Mouse (Mus musculus) kidney, postnatal 25 days (tissue): ENCODE data around the gene Ptgds.
A peak's percentile ranks its signal among the peaks of the same experiment; 100 is the strongest.

Source experiments
- DNase-seq, 2 experiments: peaks; one replicate each; pipeline ENCODE4 v3.0.0; 2021; ENCODE audit warnings: mixed read lengths in 2 of 2

Gene Ptgds

DNA sequence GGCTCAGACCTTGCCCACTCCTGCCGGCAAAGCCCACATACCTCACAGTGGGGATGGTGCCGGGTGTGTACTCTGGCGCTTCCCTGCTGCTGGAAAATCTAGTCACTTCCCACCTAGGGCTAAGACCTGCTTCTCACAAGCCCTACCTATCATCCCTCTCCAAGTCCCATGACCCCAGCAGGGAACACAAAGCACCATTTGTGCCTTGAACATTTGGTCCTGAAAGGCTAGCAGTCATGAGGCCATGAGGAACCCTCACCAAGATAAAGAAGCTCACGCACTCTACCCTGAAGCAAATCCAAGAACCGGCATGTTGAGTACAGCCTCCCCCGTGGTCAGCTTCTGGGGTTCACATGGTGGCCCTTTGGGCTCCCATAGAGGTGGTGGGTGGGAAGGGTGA lies at the start of gene Ptgds:
TSS of gene Ptgds (minus strand) at position 78 of the 400 bp plus-strand sequence.
- no peak for DNase-seq

- DNase-seq, result no peak
Measured at GRCm38 (mm10) chr2:25509912-25510311, 40.1 kb upstream of the Ptgds start.

DNA sequence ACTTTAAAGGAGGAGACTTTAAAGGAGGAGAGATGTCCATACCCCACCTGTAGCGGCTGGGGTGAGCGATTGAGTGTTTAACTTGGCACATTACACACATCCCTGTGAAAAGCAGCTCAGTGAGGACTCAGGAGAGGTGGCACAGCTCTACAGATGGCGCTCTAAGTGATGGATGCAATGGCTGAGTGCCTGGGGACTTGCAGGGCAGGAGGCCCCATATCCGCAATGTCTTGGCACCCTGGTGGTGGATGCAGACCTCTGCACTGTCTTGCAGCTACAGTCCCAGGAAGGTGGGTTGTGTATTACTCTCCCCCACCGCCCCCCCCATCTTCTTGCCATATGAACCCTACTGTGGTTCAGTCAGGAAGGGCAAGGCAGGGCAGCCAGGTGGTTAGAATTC lies 37.1 kb upstream of the Ptgds start:
- DNase-seq, result peak; percentile 38 to 66

DNA sequence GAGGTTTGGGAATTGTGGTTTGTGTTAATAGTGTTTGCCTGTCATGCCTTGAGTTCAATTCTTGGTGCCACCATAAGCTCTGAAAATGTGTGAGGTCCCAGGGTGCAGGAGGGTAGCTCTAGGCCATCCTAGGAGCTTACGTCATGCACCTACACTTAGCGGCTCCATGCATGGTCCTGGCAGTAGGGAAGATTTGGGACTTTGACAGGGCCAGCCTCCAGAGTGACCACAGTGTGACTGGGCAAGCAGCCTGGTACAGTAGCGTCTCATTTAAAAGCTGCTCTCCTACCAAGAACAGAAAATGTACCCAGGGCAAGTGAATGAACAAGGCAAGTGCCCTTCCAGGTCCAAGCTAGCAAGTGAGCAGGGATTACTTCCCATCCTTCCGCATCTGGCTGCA lies 36.0 kb upstream of the Ptgds start:
- no peak for DNase-seq

DNA sequence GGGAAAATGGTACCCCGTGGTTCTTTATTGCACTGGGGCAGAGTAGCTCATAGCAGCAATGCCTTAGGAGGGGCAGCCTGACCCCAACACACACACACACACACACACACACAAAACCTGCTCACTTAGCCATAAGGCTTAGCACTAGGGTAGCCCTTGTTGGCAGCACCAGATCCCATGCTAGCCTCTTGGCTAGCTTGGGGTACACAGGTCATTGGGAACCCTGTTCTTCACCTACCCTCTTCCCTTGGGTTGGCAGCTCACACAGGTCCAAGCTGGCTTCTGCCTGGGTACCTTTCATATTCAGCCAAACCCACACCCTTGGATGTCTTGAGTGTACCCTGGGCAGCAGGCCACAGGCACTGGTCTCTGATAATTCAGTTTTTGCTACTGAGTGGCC lies 35.2 kb upstream of the Ptgds start:
- DNase-seq, result no peak

DNA sequence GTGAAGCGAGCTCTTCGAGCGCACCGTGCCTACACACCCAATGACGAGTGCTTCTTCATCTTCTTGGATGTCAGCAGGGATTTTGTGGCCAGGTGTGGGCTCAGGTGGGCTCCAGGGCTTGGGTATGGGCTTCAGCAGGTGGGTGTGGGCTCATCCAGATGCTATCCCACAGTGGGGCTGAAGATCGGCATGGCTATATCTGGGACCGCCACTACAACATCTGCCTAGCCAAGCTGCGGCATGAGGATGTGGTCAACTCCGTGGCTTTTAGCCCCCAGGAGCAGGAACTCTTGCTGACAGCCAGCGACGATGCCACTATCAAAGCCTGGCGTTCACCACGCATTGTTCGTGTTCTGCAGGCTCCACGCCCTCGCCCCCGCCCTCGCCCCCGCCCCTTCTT lies 34.7 kb upstream of the Ptgds start:
- no peak for DNase-seq

DNA sequence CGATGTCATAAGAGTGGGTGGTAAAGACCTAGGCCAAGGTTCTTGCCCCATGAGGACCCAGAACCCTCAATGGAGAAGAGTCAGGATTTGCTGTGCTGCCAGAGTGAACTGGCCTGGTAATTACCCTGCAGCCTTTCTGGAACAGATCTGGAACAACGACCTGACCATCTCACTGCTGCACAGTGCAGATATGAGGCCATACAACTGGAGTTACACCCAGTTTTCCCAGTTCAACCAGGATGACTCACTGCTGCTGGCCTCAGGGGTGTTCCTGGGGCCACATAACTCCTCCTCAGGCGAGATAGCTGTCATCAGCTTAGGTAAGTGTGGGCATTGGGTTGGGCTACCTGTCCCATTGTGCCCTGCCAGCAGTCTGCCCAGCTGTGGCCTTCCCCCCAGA lies 32.9 kb upstream of the Ptgds start:
- no peak for DNase-seq

DNA sequence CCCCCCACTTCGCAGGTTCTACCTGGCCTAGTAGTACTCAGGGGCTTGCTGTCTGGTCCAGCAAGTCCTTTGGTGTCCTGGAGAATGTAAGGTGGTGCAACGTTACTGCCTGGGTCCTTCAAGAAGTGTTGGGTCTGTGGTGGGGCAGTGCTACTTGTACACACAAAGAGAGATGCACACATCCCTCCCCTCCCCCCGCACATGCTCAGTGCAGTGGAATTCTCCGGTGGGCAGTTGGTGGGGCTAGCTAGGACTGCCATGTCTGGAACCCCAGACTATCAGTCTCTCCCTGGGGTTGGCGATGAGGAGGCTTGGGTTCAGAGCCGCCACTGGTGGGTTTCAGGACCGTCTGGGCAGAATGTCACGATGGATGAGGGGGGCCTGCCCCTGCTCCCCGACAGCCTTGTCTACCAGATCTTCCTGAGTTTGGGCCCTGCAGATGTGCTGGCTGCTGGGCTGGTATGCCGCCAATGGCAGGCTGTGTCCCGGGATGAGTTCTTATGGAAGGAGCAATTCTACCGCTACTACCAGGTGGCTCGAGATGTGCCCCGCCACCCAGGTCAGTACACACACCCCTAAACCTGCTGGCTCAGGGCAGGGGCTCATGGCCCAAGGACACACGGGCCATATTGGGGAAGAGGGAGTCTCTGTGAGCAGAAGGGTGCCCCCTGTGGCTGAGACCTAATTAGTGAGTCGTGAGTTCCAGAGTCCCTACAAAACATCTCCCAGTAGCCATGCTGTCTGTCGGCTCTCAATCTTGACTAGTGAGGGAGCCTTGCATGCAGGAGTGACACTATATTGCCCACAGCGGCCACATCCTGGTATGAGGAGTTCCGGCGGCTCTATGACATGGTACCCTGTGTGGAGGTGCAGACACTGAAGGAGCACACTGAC lies 32.0 kb upstream of the Ptgds start, which contains the start of gene C8g:
TSS of gene C8g (minus strand) at position 127 of the 894 bp plus-strand sequence.
- peak in 1 of 2 experiments; percentile 14 for DNase-seq

GRCm38 (mm10) chr2:25500576-25501405 lies 30.9 kb upstream of the Ptgds start, which contains the start of gene Fbxw5:
Gene Fbxw5, plus strand, starts transcription at chr2:25500750.
- DNase-seq, result peak; percentile 94 to 96

- peak; percentile 8 to 63 for DNase-seq
Measured at GRCm38 (mm10) chr2:25500071-25500575, 30.3 kb upstream of the Ptgds start.

- DNase-seq, result no peak
Measured at GRCm38 (mm10) chr2:25498622-25499478, 29.0 kb upstream of the Ptgds start.

DNA sequence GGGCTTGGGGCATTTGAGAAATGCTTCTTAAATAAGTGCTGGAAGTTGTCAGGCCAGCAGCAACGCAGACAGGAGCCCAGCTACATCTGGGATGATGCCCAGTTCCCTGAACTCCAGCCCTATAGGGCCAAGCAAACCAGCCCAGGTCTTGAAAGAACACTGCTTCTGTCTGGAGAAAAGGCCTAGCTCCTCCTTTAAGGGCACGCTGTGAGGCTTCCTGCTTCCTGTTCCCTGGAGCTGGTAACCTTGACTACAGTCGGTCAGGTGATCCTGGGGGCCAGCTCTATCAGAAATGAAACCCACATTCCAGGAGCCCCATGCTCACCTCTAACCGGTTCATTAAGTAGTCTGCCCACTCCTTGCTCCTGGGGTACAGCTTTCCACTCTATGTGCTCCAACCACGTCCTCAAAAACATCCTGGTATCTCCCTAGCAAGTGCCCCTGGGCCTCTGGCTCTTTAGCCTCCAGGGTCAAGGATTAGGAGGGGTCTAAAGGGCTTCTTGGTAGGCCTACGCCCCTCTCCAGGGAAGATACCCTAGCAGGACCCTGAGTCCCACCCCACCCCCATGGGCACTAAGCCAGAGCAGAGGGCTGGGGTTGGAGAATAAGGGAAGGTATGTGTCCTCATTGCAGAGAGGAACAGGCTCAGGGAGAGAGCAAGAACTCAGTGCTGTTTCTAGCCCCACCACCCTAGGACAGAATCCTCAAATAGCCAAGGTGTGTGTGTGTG lies 28.2 kb upstream of the Ptgds start:
- no peak for DNase-seq

DNA sequence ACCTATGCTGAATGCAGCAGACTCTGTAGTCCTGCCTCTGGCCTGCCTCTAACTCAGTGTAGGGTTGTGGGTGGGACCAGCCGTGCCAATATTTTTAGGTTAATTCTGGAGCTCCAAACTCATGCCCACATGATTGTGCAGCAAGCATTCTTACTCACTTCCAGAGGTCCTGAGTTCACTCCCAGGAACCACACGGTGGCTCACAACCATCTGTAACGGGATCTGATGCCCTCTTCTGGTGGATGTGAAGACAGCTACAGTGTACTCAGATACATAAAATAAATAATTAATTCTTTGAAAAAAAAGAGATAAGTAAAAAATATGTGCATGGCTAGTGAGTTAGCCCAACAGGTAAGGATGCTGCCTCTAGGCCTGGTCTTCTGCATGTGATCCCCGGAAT lies 26.6 kb upstream of the Ptgds start:
- peak in 1 of 2 experiments; percentile 28 for DNase-seq

DNA sequence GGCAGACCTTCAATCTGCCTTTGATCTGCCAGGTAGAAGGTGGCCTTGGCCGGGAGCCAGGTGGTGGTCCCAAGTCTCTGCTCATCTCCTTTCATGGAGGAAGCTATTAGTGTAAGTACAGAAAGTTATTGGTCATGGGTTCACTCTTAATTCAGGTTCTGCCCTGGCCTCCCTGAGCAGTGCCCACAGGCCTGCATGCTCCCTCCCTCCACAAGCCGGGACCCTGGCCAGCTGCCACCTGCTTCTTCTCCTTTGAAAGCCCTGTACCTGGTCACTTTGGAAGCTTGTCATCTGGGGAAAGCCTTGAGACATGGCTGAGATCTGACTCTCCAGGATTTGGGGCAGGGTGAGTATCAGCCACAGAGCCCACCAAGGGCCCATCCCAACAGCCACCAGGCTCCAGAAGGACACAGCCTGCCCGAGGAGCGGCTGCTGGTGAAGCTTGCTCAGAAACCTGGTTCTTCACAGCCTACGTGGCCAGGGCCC lies 23.7 kb upstream of the Ptgds start, which contains the start of gene Lcn12:
TSS of gene Lcn12 (minus strand) at position 436 of the 486 bp plus-strand sequence.
- peak; percentile 47 to 66 for DNase-seq

DNA sequence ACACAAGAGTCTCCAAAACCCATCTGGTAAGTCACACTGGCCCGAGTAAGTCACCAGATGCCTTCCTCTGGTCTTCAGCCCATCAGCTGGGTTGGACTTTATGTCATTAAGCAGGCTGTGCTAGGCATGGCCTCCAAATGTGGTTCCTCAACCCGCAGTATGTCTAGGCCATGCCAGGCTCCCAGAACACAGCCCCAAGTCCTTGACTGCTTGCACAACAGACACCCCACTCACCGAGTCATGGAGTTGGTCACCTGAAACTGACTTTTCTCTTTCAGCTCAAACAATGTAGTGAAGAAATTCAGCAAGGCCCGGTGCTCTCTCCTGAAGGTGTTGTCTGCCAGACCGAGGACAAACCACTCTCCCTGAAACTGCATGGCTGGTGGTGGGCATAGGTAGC lies 23.1 kb upstream of the Ptgds start:
- DNase-seq, result no peak

DNA sequence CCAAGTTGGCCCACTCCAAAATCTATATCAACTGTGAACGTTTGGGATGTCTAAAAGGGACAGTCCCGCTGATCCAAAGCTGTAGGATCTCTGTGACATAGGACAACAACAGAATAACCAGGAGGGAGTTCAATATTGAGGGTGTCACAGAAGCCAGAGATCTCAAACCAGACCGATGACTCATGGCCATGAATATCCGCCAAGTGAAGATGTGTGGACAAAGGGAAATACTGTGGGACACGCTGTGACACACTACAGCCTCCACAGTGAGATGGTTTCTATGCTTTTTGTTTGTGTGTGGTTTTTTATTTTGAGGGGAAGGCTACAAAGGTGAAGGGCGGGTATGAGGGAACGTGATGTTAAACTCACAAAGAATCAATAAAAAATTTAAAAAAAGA lies 18.8 kb upstream of the Ptgds start:
- no peak for DNase-seq

- no peak for DNase-seq
Measured at GRCm38 (mm10) chr2:25487965-25488670, 18.3 kb upstream of the Ptgds start.

DNA sequence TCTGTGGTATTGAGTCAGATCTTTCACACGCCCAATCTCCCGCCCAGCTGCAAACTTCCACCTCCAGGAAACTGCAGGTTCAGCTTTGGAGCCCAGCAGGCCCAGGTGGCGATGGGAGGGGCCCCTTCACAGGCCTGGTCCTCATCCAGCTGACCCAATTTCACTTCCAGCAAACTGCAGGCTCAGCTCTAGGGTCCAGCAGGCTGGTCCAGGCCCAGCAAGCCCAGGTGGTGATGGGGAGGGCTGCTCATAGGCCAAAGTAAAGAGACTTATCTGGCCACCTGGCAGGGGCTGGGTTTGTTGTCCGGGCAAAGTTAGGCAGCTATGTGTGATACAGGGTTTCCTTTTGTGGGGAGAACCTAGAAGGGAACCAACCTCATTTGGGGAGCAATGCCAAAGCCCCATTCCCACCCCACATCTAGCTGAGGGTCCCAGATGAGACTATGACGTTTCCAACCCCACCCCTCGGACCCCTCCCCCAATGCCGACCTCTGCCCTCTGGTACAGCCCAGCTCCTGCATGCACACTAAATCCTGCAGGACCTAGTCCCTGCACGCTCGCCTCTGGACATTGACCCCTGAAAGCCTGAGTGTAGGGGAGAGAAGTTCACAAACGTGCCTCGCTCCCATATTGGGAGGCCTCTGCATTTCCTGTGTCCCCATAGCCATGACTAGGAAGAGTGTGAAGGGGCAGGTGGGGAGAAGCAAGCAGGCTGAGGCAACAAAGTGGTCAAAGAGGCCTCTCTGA lies 15.2 kb upstream of the Ptgds start:
- DNase-seq, result peak; percentile 63 to 88

DNA sequence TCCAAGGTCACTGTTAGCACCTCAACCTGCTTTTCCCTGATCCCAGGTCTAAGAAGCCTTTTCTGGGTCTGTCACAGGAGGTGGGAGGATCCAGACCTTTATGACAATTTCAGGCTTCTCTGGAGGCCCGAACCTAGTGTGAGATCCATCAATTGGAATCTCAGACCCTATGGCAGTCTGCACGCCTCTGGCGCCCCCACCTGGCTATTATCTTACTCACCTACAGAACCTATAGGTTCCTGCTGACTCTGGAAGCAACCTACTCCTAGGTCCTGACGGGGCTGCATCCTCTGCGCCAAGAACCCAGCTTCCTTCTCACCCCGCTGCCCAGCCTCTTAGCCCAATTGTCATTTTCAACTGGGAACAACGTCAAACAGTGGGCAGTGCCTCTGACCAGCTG lies 13.1 kb upstream of the Ptgds start:
- DNase-seq, result peak; percentile 59 to 70

DNA sequence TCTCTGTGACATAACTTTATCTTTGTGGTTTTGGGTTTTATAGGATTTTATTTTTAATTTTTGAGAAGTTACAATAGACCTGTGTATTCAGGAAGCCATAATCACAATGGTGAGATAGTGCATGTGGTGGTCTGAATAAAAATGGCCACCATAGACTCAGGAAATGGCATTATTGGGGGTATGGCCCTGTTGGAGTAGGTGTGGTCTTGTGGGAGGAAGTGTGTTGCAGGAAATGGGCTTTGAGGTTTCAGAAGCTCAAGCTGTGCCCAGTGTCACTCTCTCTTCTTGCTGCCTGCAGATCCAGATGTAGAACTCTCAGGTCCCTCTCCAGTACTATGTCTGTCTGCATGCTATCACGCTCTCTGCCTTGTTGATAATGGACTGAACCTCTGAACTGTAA lies 10.7 kb upstream of the Ptgds start:
- no peak for DNase-seq
